Mouse (Mus musculus): ENCODE measurements around the gene Rtl1. TPM values are rescaled to one million over a fixed set of nuclear protein-coding genes. Genes with fewer than 3 reads are reported as not detected.
A peak's percentile ranks its signal among the peaks of the same experiment; 100 is the strongest.

Gene Rtl1
- polyA plus RNA-seq, 1 experiment from 2014 or later: 0.98 TPM

DNA sequence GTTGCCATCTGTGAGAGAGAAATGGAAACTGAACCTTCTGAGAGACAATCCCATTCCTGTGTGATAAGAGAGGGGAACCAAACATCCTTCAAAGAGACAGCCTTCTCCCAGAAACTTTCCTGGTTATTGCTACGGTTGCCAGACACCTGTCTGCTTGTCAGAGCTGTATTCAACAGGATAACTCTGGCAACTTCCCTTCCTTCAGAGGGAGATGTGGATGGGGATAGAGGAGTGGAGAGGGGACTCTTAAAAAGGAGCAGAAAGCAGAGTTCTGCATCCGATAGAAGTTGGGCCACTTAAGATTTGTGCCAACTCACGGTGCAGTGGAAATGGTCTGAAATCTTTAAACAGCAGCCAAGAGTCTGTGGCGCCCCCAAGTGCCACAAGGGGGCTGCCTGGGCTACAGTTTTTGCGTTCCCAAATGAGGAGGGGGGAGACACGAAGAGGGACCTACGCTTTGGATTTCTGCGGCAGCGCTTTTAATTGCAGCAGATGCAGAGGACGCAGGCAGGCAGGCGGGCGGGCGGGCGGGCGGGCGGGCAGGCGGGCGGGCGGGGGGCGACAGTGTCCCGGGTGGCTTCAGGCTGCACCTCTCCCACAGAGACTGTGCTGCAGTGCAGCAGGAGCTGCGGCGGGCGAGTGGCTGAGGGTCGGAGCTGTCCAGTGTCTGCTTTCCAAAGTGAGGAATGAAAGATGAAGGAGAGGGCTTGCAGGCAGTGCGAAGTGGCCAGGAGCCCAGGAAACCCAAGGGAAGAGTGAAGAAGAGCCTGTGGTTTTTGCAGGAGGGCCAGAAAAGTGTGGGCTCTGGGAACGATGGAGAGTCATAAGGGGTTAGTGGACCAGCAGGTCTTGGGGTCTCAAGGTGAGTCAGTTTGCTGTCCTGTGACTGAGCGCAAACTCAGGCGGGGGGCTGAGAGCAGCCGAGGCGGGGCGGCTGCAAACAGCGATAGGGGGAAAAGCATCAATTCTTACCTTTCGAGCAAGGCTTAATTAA lies 12.6 kb upstream of the Rtl1 start:
- ATAC-seq: no peak
- Histone ChIP-seq H3K27me3 (replicated peaks; ENCODE audit: control insufficient read depth, insufficient read depth, low read length) (no peaks in the 10 kb centered on the region), H3K4me1 (ENCODE audit: control insufficient read depth, insufficient read depth, low read length) (no peaks in the 10 kb centered on the region), H3K4me2 (ENCODE audit: low read depth, low read length) (no peak overlapping the region; the same call in 1 of the 2 replicates), H3K27ac (ENCODE audit: low read length) (no peak overlapping the region), H3K4me3 (ENCODE audit: low read length) (0 out of 2 replicates have a peak overlapping the region, but pooled peaks have one; percentile 5), H3K9me3 (ENCODE audit: control insufficient read depth, low read length) (no peaks in the 10 kb centered on the region), H3K9ac (ENCODE audit: low read depth, low read length) (no peak overlapping the region), H3K36me3 (ENCODE audit: control insufficient read depth, insufficient read depth, low read length) (no peaks in the 10 kb centered on the region)
- 43% methylated on average over 34 of the region's 34 CpGs for WGBS

DNA sequence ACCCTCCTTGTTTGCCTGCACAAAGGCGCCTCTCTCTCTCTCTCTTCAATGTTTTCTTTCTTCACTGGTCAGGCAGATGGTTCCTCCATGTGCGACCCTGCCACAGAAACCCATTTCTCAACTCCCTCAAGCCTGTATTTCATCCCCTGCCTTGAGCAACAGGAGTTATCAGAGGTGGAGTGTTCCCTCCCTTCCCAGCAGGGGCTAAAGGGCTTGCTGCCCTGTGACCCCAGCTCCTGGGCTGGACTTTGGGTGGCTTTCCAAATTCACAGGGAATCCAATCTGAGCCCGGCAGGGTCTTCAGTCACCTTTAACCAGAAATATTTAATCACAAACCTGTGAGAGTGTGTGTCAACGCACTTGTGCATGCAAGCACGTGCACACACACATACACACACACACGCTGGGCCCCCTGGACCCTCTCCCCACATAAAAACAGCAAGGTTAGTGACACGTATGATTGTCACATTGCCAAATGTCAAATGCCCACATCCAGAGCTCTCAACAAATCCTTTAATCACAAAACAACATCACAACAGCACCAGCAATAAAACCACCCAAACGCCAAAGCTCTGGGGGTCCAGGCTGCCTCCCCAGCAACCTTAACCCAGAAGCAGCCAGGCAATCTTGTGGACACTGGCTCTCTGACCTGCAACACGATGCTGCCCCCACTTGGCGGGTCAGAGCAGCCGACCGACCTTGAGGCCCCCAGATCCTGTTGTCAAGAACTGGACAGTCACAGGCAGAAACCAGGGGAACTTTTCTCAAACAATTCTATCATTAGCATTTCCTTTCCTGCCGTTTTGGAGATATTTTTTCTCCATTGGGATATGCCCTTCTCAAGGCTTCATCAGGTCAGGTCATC lies 8.7 kb upstream of the Rtl1 start:
- Histone ChIP-seq H3K4me1 (ENCODE audit: control insufficient read depth, insufficient read depth, low read length) (no peaks in the 10 kb centered on the region), H3K4me2 (ENCODE audit: low read depth, low read length) (no peak overlapping the region), H3K36me3 (ENCODE audit: control insufficient read depth, insufficient read depth, low read length) (no peaks in the 10 kb centered on the region), H3K9me3 (ENCODE audit: control insufficient read depth, low read length) (no peaks in the 10 kb centered on the region), H3K4me3 (ENCODE audit: low read length) (no peak overlapping the region), H3K27ac (ENCODE audit: low read length) (no peak overlapping the region), H3K27me3 (replicated peaks; ENCODE audit: control insufficient read depth, insufficient read depth, low read length) (no peaks in the 10 kb centered on the region), H3K9ac (ENCODE audit: low read depth, low read length) (no peak overlapping the region)
- ATAC-seq: 0 out of 2 replicates have a peak, but pooled peaks have one; percentile 30
- 49% methylated on average over 13 of the region's 13 CpGs for WGBS

DNA sequence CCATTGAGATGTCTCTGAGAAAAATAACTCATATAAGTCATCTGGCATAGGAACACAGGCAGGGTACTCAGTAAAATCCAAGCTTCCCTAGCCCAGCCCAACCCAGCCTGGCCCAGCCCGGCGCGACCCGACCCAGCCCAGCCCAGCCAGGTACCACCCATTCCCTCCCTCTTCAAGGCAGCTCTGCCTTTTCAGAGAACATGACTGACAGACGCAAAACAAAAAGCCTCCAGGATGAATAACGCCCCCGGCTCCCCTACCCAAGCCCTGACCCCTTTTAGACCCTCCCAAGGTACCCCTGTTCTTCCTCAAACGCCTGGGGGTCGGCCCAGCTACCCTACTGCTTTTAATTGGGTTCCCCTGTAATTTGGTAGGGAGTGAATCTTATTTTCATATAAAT lies 7.8 kb upstream of the Rtl1 start:
- Histone ChIP-seq H3K4me2 (ENCODE audit: low read depth, low read length) (no peak overlapping the region), H3K4me3 (ENCODE audit: low read length) (no peak overlapping the region), H3K27ac (ENCODE audit: low read length) (no peak overlapping the region), H3K27me3 (replicated peaks; ENCODE audit: control insufficient read depth, insufficient read depth, low read length) (no peaks in the 10 kb centered on the region), H3K36me3 (ENCODE audit: control insufficient read depth, insufficient read depth, low read length) (no peaks in the 10 kb centered on the region), H3K9me3 (ENCODE audit: control insufficient read depth, low read length) (no peaks in the 10 kb centered on the region), H3K9ac (ENCODE audit: low read depth, low read length) (no peak overlapping the region), H3K4me1 (ENCODE audit: control insufficient read depth, insufficient read depth, low read length) (no peaks in the 10 kb centered on the region)
- ATAC-seq: no peak
- 62% methylated on average over 9 of the region's 9 CpGs for WGBS

DNA sequence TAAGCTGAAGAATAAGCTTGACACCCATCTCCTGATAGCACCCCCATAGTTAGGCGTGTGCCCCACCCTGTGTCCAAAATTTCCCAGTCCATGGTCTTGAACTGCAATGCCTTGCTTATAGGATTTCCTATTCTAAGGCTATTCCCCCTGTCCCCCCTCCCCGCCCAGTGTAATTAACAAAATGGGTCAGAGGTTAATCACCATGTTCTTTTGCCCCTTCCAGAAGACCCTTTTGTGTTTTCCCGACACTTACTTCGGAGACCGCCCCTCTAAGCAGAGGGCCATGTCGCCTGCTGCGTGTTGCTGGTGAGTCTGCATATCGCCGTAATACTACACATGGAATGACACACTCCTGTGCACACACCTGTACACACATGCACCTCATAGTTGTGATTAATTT lies 7.1 kb upstream of the Rtl1 start:
- no peak for ATAC-seq
- H3K27me3 ChIP-seq (replicated peaks; ENCODE audit: control insufficient read depth, insufficient read depth, low read length): no peaks in the 10 kb centered on the region
- H3K9ac ChIP-seq (ENCODE audit: low read depth, low read length): no peak overlapping the region
- H3K4me1 ChIP-seq (ENCODE audit: control insufficient read depth, insufficient read depth, low read length): no peaks in the 10 kb centered on the region
- WGBS: 79% methylated on average over 9 of the region's 9 CpGs
- H3K27ac ChIP-seq (ENCODE audit: low read length): no peak overlapping the region
- no peaks in the 10 kb centered on the region for H3K9me3 ChIP-seq (ENCODE audit: control insufficient read depth, low read length)
- H3K36me3 ChIP-seq (ENCODE audit: control insufficient read depth, insufficient read depth, low read length): no peaks in the 10 kb centered on the region
- no peak overlapping the region for H3K4me3 ChIP-seq (ENCODE audit: low read length)
- H3K4me2 ChIP-seq (ENCODE audit: low read depth, low read length): no peak overlapping the region

DNA sequence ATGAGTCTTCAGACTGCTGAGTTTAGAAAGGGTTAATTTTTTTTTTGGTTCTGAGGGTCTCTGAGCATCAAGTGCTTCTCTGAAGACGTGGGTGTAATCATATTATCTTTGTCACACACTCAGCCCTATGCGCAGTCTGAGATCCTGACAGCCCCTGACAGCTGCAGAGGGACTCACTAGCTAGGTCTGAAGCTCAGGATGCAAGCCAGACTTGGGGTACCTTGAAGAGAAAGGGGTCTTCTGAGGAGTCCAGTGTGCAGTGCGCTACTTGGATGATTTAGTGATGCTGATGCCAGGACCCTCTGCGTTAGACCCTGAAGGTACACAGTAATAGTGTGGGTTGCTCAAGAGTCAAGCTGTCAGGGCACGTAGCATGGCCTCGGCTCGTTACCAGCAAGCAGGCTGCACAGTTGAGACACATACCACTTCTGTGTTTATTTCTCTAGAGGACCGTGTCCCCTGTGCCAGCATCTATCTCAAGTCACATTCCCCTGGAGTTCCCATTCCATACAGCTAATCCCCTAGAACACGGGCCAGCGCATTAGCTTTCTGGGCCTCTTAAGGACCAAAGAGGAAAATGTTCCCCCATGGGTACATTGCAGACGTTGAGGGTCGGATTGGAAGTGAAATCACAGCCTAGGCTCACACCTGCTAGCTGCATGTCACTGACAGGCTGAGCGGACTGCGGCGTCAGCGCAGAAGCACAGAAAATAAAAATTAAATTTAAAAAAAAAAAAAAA lies 5.0 kb upstream of the Rtl1 start:
- no peaks in the 10 kb centered on the region for H3K9me3 ChIP-seq (ENCODE audit: control insufficient read depth, low read length)
- 70% methylated on average over 16 of the region's 16 CpGs for WGBS
- H3K4me1 ChIP-seq (ENCODE audit: control insufficient read depth, insufficient read depth, low read length): no peaks in the 10 kb centered on the region
- no peak overlapping the region for H3K9ac ChIP-seq (ENCODE audit: low read depth, low read length)
- no peak for ATAC-seq
- no peaks in the 10 kb centered on the region for H3K36me3 ChIP-seq (ENCODE audit: control insufficient read depth, insufficient read depth, low read length)
- no peak overlapping the region for H3K27ac ChIP-seq (ENCODE audit: low read length)
- no peak overlapping the region for H3K4me2 ChIP-seq (ENCODE audit: low read depth, low read length)
- no peaks in the 10 kb centered on the region for H3K27me3 ChIP-seq (replicated peaks; ENCODE audit: control insufficient read depth, insufficient read depth, low read length)
- H3K4me3 ChIP-seq (ENCODE audit: low read length): no peak overlapping the region

DNA sequence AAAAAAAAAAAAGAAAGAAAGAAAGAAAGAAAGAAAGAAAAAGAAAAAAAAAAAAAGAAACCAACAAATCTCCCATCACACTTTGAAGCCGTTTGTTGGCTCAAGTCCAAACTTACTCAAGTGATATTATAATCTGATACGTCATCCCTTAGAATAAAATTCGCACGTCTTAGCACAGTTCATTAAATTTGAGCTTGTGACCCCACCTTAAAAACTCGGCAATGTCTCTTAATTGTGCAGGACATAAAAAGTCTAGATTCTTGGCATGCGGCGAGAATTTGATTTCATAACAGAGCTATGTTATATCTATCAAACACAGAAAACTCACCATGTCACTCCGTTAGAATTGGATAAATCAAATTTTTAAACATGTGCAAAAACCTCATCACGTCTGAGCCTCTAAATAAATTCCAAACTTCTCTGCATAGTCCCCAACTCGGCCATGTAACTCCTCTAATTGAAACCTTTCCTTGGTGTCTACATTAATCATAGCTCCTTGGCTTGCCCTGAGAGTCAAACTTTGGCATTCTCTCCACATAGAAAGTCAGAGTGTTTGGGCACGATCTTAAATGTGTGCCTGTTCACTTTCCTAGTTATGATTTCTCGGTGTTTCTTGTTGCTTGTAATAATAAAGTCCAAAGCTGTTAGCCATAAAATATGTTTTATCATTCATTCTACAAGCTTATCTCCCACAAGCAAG lies 1.4 kb downstream of the Rtl1 start:
- peaks cover 15% of the 10 kb centered on the region for H3K4me1 ChIP-seq (ENCODE audit: control insufficient read depth, insufficient read depth, low read length)
- no peak overlapping the region for H3K4me2 ChIP-seq (ENCODE audit: low read depth, low read length)
- ATAC-seq: no peak
- no peak overlapping the region for H3K27ac ChIP-seq (ENCODE audit: low read length)
- H3K4me3 ChIP-seq (ENCODE audit: low read length): no peak overlapping the region
- H3K36me3 ChIP-seq (ENCODE audit: control insufficient read depth, insufficient read depth, low read length): no peaks in the 10 kb centered on the region
- H3K9me3 ChIP-seq (ENCODE audit: control insufficient read depth, low read length): no peaks in the 10 kb centered on the region
- H3K27me3 ChIP-seq (replicated peaks; ENCODE audit: control insufficient read depth, insufficient read depth, low read length): no peaks in the 10 kb centered on the region
- 52% methylated on average over 12 of the region's 12 CpGs for WGBS
- no peak overlapping the region for H3K9ac ChIP-seq (ENCODE audit: low read depth, low read length)

DNA sequence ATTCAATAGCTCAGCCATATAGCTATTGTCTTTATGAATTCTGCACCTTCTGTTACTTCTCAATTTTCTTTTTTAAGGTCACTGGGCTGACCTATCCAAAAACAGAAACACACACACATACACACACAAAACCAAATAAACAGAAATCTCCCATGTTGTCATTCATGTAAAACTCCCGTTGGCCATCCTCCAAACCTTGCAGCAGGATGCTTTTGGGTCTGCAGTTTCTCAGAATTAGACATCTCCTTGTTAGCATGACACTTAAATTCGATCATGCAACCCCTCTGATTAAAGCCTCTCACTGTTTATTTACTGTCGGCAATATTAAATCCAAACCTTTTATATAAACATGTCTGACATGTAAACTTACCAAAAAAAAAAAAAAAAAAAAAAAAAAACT lies 3.4 kb downstream of the Rtl1 start:
- no peak overlapping the region for H3K9ac ChIP-seq (ENCODE audit: low read depth, low read length)
- no peaks in the 10 kb centered on the region for H3K27me3 ChIP-seq (replicated peaks; ENCODE audit: control insufficient read depth, insufficient read depth, low read length)
- no peak overlapping the region for H3K4me2 ChIP-seq (ENCODE audit: low read depth, low read length)
- no peak overlapping the region for H3K27ac ChIP-seq (ENCODE audit: low read length)
- H3K9me3 ChIP-seq (ENCODE audit: control insufficient read depth, low read length): no peaks in the 10 kb centered on the region
- peaks cover 10% of the 10 kb centered on the region; the same call in 1 of the 2 replicates for H3K36me3 ChIP-seq (ENCODE audit: control insufficient read depth, insufficient read depth, low read length)
- peaks cover 15% of the 10 kb centered on the region for H3K4me1 ChIP-seq (ENCODE audit: control insufficient read depth, insufficient read depth, low read length)
- no peak overlapping the region for H3K4me3 ChIP-seq (ENCODE audit: low read length)
- WGBS: 50% methylated on average over 3 of the region's 3 CpGs
- ATAC-seq: no peak

DNA sequence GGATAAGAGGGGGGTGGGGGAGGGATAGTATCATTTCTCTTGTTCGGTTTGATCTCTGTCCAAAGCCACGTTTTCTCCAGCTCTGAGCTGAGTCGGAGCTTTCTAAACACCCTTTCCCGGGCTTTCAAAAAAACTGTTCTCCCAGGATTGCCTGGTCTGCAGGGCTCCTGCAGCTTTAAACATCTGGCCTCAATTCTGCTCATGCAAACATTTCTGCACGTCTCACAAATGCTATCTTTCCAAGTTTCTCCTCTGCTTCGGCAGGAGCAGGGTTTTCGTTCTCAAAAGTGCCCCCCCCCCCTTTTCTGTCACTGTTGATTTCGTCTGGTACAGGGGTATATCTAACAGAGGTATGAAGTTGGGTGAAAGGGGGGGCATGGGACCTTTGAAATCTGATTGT lies 3.9 kb downstream of the Rtl1 start:
- Histone ChIP-seq H3K27ac (ENCODE audit: low read length) (peak overlapping the region; percentile 79), H3K9me3 (ENCODE audit: control insufficient read depth, low read length) (no peaks in the 10 kb centered on the region), H3K9ac (ENCODE audit: low read depth, low read length) (no peak overlapping the region), H3K4me3 (ENCODE audit: low read length) (no peak overlapping the region), H3K4me2 (ENCODE audit: low read depth, low read length) (no peak overlapping the region), H3K4me1 (ENCODE audit: control insufficient read depth, insufficient read depth, low read length) (peaks cover 15% of the 10 kb centered on the region), H3K27me3 (replicated peaks; ENCODE audit: control insufficient read depth, insufficient read depth, low read length) (no peaks in the 10 kb centered on the region), H3K36me3 (ENCODE audit: control insufficient read depth, insufficient read depth, low read length) (peaks cover 10% of the 10 kb centered on the region; the same call in 1 of the 2 replicates)
- peak; percentile 46; the same call in 1 of the 2 replicates for ATAC-seq
- WGBS: 31% methylated on average over 8 of the region's 8 CpGs

Measured in intestine, embryonic 16.5 days (tissue).